Mouse (Mus musculus): ENCODE measurements around the gene Tbc1d22a. TPM values are rescaled to one million over a fixed set of nuclear protein-coding genes. Genes with fewer than 3 reads are reported as not detected.

The Tbc1d22a gene
- polyA plus RNA-seq, 1 experiment from 2014 or later, result 13.7 TPM

- H3K27me3 ChIP-seq, result peaks cover 9% of the 10 kb centered on the region; the same call in 1 of the 2 replicates
- no peak for ATAC-seq (ENCODE audit: low FRiP score, low read depth)
- no peak overlapping the region for H3K4me2 ChIP-seq (replicated peaks)
- H3K36me3 ChIP-seq, result no peaks in the 10 kb centered on the region
- WGBS, result 93% methylated on average over 1 of the region's 1 CpGs
- H3K9ac ChIP-seq (replicated peaks), result no peak overlapping the region
- H3K4me1 ChIP-seq, result peaks cover 11% of the 10 kb centered on the region; the same call in 1 of the 2 replicates
- H3K4me3 ChIP-seq, result no peak overlapping the region
- no peak overlapping the region for H3K27ac ChIP-seq (replicated peaks)
- no peaks in the 10 kb centered on the region for H3K9me3 ChIP-seq
Measured at GRCm38 (mm10) chr15:86297281-86297680, 83.0 kb downstream of the Tbc1d22a start.

GRCm38 (mm10) chr15:86303876-86304275 lies 89.6 kb downstream of the Tbc1d22a start:
- no peak for ATAC-seq (ENCODE audit: low FRiP score, low read depth)
- Histone ChIP-seq H3K4me1 (no peaks in the 10 kb centered on the region), H3K9me3 (no peaks in the 10 kb centered on the region), H3K4me2 (replicated peaks) (no peak overlapping the region), H3K4me3 (no peak overlapping the region), H3K9ac (replicated peaks) (no peak overlapping the region), H3K27ac (replicated peaks) (no peak overlapping the region), H3K27me3 (no peaks in the 10 kb centered on the region), H3K36me3 (no peaks in the 10 kb centered on the region)
- 100% methylated on average over 1 of the region's 1 CpGs for WGBS

- no peaks in the 10 kb centered on the region for H3K4me1 ChIP-seq
- H3K27ac ChIP-seq (replicated peaks), result no peak overlapping the region
- ATAC-seq (ENCODE audit: low FRiP score, low read depth), result no peak
- no peak overlapping the region for H3K4me3 ChIP-seq
- H3K9me3 ChIP-seq, result no peaks in the 10 kb centered on the region
- 95% methylated on average over 3 of the region's 3 CpGs for WGBS
- no peaks in the 10 kb centered on the region for H3K36me3 ChIP-seq
- no peaks in the 10 kb centered on the region for H3K27me3 ChIP-seq
- no peak overlapping the region for H3K9ac ChIP-seq (replicated peaks)
- H3K4me2 ChIP-seq (replicated peaks), result no peak overlapping the region
Measured at GRCm38 (mm10) chr15:86304861-86305260, 90.6 kb downstream of the Tbc1d22a start.

GRCm38 (mm10) chr15:86305290-86305689 lies 91.0 kb downstream of the Tbc1d22a start:
- Histone ChIP-seq H3K9me3 (no peaks in the 10 kb centered on the region), H3K27ac (replicated peaks) (no peak overlapping the region), H3K4me1 (no peaks in the 10 kb centered on the region), H3K9ac (replicated peaks) (no peak overlapping the region), H3K4me2 (replicated peaks) (no peak overlapping the region), H3K4me3 (no peak overlapping the region), H3K27me3 (no peaks in the 10 kb centered on the region), H3K36me3 (no peaks in the 10 kb centered on the region)
- 75% methylated on average over 3 of the region's 3 CpGs for WGBS
- no peak for ATAC-seq (ENCODE audit: low FRiP score, low read depth)

GRCm38 (mm10) chr15:86309213-86309829 lies 95.1 kb downstream of the Tbc1d22a start:
- no peaks in the 10 kb centered on the region for H3K9me3 ChIP-seq
- H3K4me2 ChIP-seq (replicated peaks), result no peak overlapping the region
- 84% methylated on average over 5 of the region's 5 CpGs for WGBS
- no peaks in the 10 kb centered on the region for H3K4me1 ChIP-seq
- H3K27me3 ChIP-seq, result no peaks in the 10 kb centered on the region
- H3K4me3 ChIP-seq, result no peak overlapping the region
- H3K27ac ChIP-seq (replicated peaks), result peak overlapping the region; percentile 10; the same call in 1 of the 2 replicates
- no peak for ATAC-seq (ENCODE audit: low FRiP score, low read depth)
- peaks cover 4% of the 10 kb centered on the region for H3K36me3 ChIP-seq
- H3K9ac ChIP-seq (replicated peaks), result no peak overlapping the region

- WGBS, result 67% methylated on average over 19 of the region's 19 CpGs
- Histone ChIP-seq H3K36me3 (no peaks in the 10 kb centered on the region), H3K4me3 (no peak overlapping the region), H3K9me3 (no peaks in the 10 kb centered on the region), H3K27ac (replicated peaks) (peak overlapping the region; percentile 32; the same call in 1 of the 2 replicates), H3K4me2 (replicated peaks) (no peak overlapping the region), H3K4me1 (0 out of 2 replicates have a peak, but pooled peaks cover 4% of the 10 kb centered on the region), H3K27me3 (no peaks in the 10 kb centered on the region), H3K9ac (replicated peaks) (no peak overlapping the region)
- ATAC-seq (ENCODE audit: low FRiP score, low read depth), result no peak
Measured at GRCm38 (mm10) chr15:86320803-86321510, 106.7 kb downstream of the Tbc1d22a start.

- 95% methylated on average over 4 of the region's 4 CpGs for WGBS
- Histone ChIP-seq H3K27ac (replicated peaks) (no peak overlapping the region), H3K9me3 (no peaks in the 10 kb centered on the region), H3K9ac (replicated peaks) (no peak overlapping the region), H3K4me3 (no peak overlapping the region), H3K36me3 (no peaks in the 10 kb centered on the region), H3K4me1 (peaks cover 8% of the 10 kb centered on the region), H3K4me2 (replicated peaks) (no peak overlapping the region), H3K27me3 (no peaks in the 10 kb centered on the region)
- ATAC-seq (ENCODE audit: low FRiP score, low read depth), result no peak
Measured at GRCm38 (mm10) chr15:86326341-86326740, 112.1 kb downstream of the Tbc1d22a start.

GRCm38 (mm10) chr15:86329911-86330310 lies 115.7 kb downstream of the Tbc1d22a start:
- WGBS, result 60% methylated on average over 7 of the region's 7 CpGs
- peaks cover 15% of the 10 kb centered on the region for H3K4me1 ChIP-seq
- H3K27ac ChIP-seq (replicated peaks), result peak overlapping the region; percentile 49; the same call in 1 of the 2 replicates

GRCm38 (mm10) chr15:86330454-86330853 lies 116.2 kb downstream of the Tbc1d22a start:
- Histone ChIP-seq H3K4me2 (replicated peaks) (no peak overlapping the region), H3K36me3 (no peaks in the 10 kb centered on the region), H3K4me1 (peaks cover 15% of the 10 kb centered on the region), H3K27me3 (no peaks in the 10 kb centered on the region), H3K4me3 (no peak overlapping the region), H3K27ac (replicated peaks) (peak overlapping the region; percentile 21; the same call in 1 of the 2 replicates), H3K9me3 (no peaks in the 10 kb centered on the region), H3K9ac (replicated peaks) (no peak overlapping the region)
- ATAC-seq (ENCODE audit: low FRiP score, low read depth), result no peak
- WGBS, result 87% methylated on average over 7 of the region's 7 CpGs

More at GRCm38 (mm10) chr15:86329911-86330310, 115.7 kb downstream of the Tbc1d22a start:
- Histone ChIP-seq H3K4me2 (replicated peaks) (no peak overlapping the region), H3K27me3 (no peaks in the 10 kb centered on the region), H3K36me3 (no peaks in the 10 kb centered on the region), H3K4me3 (no peak overlapping the region), H3K9me3 (no peaks in the 10 kb centered on the region), H3K9ac (replicated peaks) (no peak overlapping the region)
- ATAC-seq (ENCODE audit: low FRiP score, low read depth), result no peak

- no peak for ATAC-seq (ENCODE audit: low FRiP score, low read depth)
Measured at GRCm38 (mm10) chr15:86331501-86332245, 117.4 kb downstream of the Tbc1d22a start.

GRCm38 (mm10) chr15:86333176-86333575 lies 118.9 kb downstream of the Tbc1d22a start:
- 95% methylated on average over 4 of the region's 4 CpGs for WGBS
- peaks cover 17% of the 10 kb centered on the region for H3K4me1 ChIP-seq

More at GRCm38 (mm10) chr15:86331501-86332245, 117.4 kb downstream of the Tbc1d22a start:
- Histone ChIP-seq H3K27me3 (no peaks in the 10 kb centered on the region), H3K4me2 (replicated peaks) (no peak overlapping the region), H3K27ac (replicated peaks) (no peak overlapping the region), H3K4me3 (no peak overlapping the region), H3K4me1 (peaks cover 17% of the 10 kb centered on the region), H3K9me3 (no peaks in the 10 kb centered on the region), H3K36me3 (no peaks in the 10 kb centered on the region), H3K9ac (replicated peaks) (no peak overlapping the region)
- WGBS, result 76% methylated on average over 8 of the region's 8 CpGs

GRCm38 (mm10) chr15:86333606-86334005 lies 119.3 kb downstream of the Tbc1d22a start:
- Histone ChIP-seq H3K9me3 (no peaks in the 10 kb centered on the region), H3K9ac (replicated peaks) (no peak overlapping the region), H3K4me2 (replicated peaks) (no peak overlapping the region), H3K4me3 (no peak overlapping the region), H3K4me1 (peaks cover 17% of the 10 kb centered on the region), H3K27me3 (no peaks in the 10 kb centered on the region), H3K27ac (replicated peaks) (no peak overlapping the region), H3K36me3 (no peaks in the 10 kb centered on the region)
- no peak for ATAC-seq (ENCODE audit: low FRiP score, low read depth)
- 80% methylated on average over 2 of the region's 2 CpGs for WGBS

More at GRCm38 (mm10) chr15:86333176-86333575, 118.9 kb downstream of the Tbc1d22a start:
- H3K27me3 ChIP-seq, result no peaks in the 10 kb centered on the region
- no peaks in the 10 kb centered on the region for H3K9me3 ChIP-seq
- no peak overlapping the region for H3K27ac ChIP-seq (replicated peaks)
- no peak overlapping the region for H3K4me3 ChIP-seq
- H3K9ac ChIP-seq (replicated peaks), result no peak overlapping the region
- H3K36me3 ChIP-seq, result no peaks in the 10 kb centered on the region
- no peak overlapping the region for H3K4me2 ChIP-seq (replicated peaks)
- ATAC-seq (ENCODE audit: low FRiP score, low read depth), result no peak
